Mouse (Mus musculus) erythroblast, embryonic 14.5 days (primary cell): ENCODE results near the gene Ttll1. TPM values are rescaled to one million over a fixed set of nuclear protein-coding genes. Genes with fewer than 3 reads are reported as not detected.
A peak's percentile ranks its signal among the peaks of the same experiment; 100 is the strongest.
"Not testable (repeated sequence)": the region's sequence is repeated elsewhere in the genome, so short reads cannot be mapped to it uniquely, and the experiment has no call there.

ENCODE experiments used
- H3K27me3 ChIP-seq: 2 replicates; pipeline ENCODE4 v1.6.1; 2012; ENCODE audit warnings: inconsistent platforms; ENCODE audit not compliant: control insufficient read depth
- H3K36me3 ChIP-seq: 2 replicates; pipeline ENCODE4 v1.6.1; 2012; ENCODE audit warnings: mild to moderate bottlenecking, inconsistent platforms; ENCODE audit not compliant: control insufficient read depth
- H3K4me1 ChIP-seq: 2 replicates; pipeline ENCODE4 v1.6.1; 2012; ENCODE audit warnings: inconsistent platforms; ENCODE audit not compliant: control insufficient read depth
- H3K4me3 ChIP-seq: replicated peaks from 2 replicates; pipeline ENCODE3; 2012; ENCODE audit warnings: moderate library complexity, mild to moderate bottlenecking, inconsistent platforms
- H3K9me3 ChIP-seq: 2 replicates; pipeline ENCODE4 v1.6.1; 2012; ENCODE audit warnings: low read length, inconsistent platforms, mixed read lengths; ENCODE audit not compliant: control insufficient read depth
- GATA1 ChIP-seq: IDR thresholded peaks from 2 replicates; pipeline ENCODE4 v1.6.1; 2012; ENCODE audit warnings: low read length, inconsistent platforms, mixed read lengths
- TAL1 ChIP-seq: IDR thresholded peaks from 3 replicates; pipeline ENCODE4 v1.6.1; 2012; ENCODE audit warnings: low read length, inconsistent platforms, mixed read lengths
- polyA plus RNA-seq: library from polyadenylated mRNA; stranded (reverse); fragments of >175 nt; gene quantifications from 2 replicates; pipeline ENCODE4 v1.2.3, GENCODE M21; 2012

Ttll1 gene
- polyA plus RNA-seq, 1 experiment, result 0.13 TPM

- Histone ChIP-seq H3K27me3 (peaks cover 13% of the 10 kb centered on the region), H3K4me3 (no peak overlapping the region), H3K36me3 (no peaks in the 10 kb centered on the region), H3K4me1 (peaks cover 12% of the 10 kb centered on the region), H3K9me3 (no peaks in the 10 kb centered on the region)
- TF ChIP-seq GATA1 (no peak), TAL1 (no peak)
Measured at GRCm38 (mm10) chr15:83515018-83515417, 4.3 kb upstream of the Ttll1 start.

GRCm38 (mm10) chr15:83512489-83513281, 2.0 kb upstream of the Ttll1 start:
- H3K27me3 ChIP-seq, result peaks cover 13% of the 10 kb centered on the region
- no peaks in the 10 kb centered on the region for H3K36me3 ChIP-seq
- H3K4me1 ChIP-seq, result peaks cover 12% of the 10 kb centered on the region
- no peak for TF ChIP-seq TAL1
- TF ChIP-seq GATA1, result no peak
- peaks cover 2% of the 10 kb centered on the region; the same call in 1 of the 2 replicates for H3K9me3 ChIP-seq
- H3K4me3 ChIP-seq, result no peak overlapping the region

DNA sequence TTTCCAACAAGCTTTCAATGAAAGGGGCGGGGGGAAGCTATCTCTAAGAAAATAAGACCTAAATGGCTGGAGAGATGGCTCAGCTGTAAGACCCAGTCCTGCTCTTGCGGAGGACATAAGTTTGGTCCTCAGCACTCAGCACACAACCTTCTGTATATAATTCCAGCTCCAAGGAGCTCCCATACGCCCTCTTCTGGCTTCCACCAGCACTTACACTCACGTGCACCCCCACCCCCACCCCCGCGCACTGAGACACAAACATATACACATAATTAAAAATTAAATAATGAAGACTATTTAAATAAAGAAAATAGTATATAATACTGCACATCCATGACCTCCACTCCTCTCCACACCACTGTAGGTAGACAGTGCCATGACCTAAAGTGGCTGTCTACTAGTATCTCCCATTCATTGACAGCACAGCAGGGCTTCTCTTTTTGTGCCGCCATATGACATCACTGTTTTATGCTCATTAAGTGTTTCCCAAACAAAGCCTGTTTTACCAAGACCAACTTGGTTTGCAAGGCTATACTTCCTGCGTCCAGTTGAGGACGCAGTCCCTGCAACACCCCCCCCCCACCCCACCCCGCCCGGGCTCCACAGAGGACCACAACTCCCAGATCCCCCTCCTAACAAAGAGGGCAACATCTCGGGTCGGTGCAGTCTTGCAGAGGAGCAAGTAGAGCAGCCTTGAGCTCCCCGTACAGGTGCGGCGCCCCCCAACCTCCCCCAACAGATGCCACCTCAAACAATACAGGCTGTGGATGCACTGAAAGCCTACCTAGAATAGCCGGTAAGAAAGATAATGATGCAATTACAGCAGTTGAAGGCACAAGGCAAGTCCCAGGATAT, 516 bp downstream of the Ttll1 start:
- TF ChIP-seq GATA1, result no peak
- TF ChIP-seq TAL1, result no peak
- H3K36me3 ChIP-seq, result no peaks in the 10 kb centered on the region
- H3K27me3 ChIP-seq, result peaks cover 9% of the 10 kb centered on the region
- peaks cover 12% of the 10 kb centered on the region for H3K4me1 ChIP-seq
- H3K4me3 ChIP-seq, result peak overlapping the region; percentile 65
- H3K9me3 ChIP-seq, result peaks cover 2% of the 10 kb centered on the region; the same call in 1 of the 2 replicates

GRCm38 (mm10) chr15:83501483-83501882, 9.2 kb downstream of the Ttll1 start:
- H3K4me3 ChIP-seq, H3K27me3 ChIP-seq, H3K36me3 ChIP-seq, H3K4me1 ChIP-seq, H3K9me3 ChIP-seq: not testable (repeated sequence)

- H3K4me3 ChIP-seq, result no peak overlapping the region
- H3K9me3 ChIP-seq, result no peaks in the 10 kb centered on the region
- H3K36me3 ChIP-seq, result no peaks in the 10 kb centered on the region
Measured at GRCm38 (mm10) chr15:83500352-83500751, 10.3 kb downstream of the Ttll1 start.

GRCm38 (mm10) chr15:83499211-83499755, 11.4 kb downstream of the Ttll1 start:
- Histone ChIP-seq H3K4me1 (peaks cover 31% of the 10 kb centered on the region), H3K36me3 (no peaks in the 10 kb centered on the region), H3K27me3 (0 out of 2 replicates have a peak, but pooled peaks cover 3% of the 10 kb centered on the region), H3K9me3 (no peaks in the 10 kb centered on the region), H3K4me3 (no peak overlapping the region)
- TF ChIP-seq GATA1, result no peak
- no peak for TF ChIP-seq TAL1

More at GRCm38 (mm10) chr15:83500352-83500751, 10.3 kb downstream of the Ttll1 start:
- TF ChIP-seq TAL1 (no peak), GATA1 (no peak)
- H3K27me3 ChIP-seq, result 0 out of 2 replicates have a peak, but pooled peaks cover 3% of the 10 kb centered on the region
- peaks cover 20% of the 10 kb centered on the region for H3K4me1 ChIP-seq

- Histone ChIP-seq H3K4me1 (peaks cover 37% of the 10 kb centered on the region), H3K9me3 (no peaks in the 10 kb centered on the region), H3K36me3 (peaks cover 5% of the 10 kb centered on the region), H3K27me3 (0 out of 2 replicates have a peak, but pooled peaks cover 3% of the 10 kb centered on the region), H3K4me3 (no peak overlapping the region)
- TF ChIP-seq TAL1 (no peak), GATA1 (no peak)
Measured at GRCm38 (mm10) chr15:83497299-83497698, 13.4 kb downstream of the Ttll1 start.

DNA sequence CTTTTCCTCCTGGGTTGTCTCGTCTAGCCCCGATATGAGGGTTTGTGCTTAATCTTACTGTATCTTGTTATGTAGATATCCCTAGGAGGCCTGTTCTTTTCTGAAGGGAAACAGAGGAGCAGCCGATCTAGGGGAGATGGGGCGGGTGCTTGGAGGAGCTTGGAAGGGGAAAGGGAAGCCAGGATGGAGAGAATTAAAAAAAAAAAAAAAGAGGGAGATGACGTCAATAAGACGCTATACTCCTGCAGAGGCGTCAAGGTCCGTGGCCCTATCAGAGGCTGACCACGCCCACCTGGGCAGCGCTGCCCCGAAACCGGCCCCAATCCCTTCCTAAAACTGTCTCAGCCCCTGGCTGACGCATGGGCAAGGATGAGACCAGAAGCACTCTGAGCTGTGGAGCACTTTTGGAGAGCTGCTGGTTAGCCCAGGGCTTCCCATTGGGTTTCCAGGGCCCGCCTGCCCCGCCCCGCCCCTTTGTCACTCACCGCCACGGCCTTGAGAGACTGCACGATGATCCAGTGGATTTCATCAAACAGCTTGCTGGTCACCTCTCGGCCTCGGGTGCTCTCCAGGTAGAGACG, 14.8 kb downstream of the Ttll1 start:
- Histone ChIP-seq H3K9me3 (no peaks in the 10 kb centered on the region), H3K4me1 (peaks cover 34% of the 10 kb centered on the region), H3K4me3 (peak overlapping the region; percentile 58), H3K36me3 (peaks cover 6% of the 10 kb centered on the region), H3K27me3 (no peaks in the 10 kb centered on the region)
- TF ChIP-seq GATA1, result no peak
- no peak for TF ChIP-seq TAL1

GRCm38 (mm10) chr15:83495195-83495594, 15.5 kb downstream of the Ttll1 start:
- TF ChIP-seq GATA1 (no peak), TAL1 (no peak)
- no peaks in the 10 kb centered on the region for H3K27me3 ChIP-seq
- peaks cover 33% of the 10 kb centered on the region for H3K4me1 ChIP-seq
- no peaks in the 10 kb centered on the region for H3K9me3 ChIP-seq
- peaks cover 6% of the 10 kb centered on the region for H3K36me3 ChIP-seq
- H3K4me3 ChIP-seq, result no peak overlapping the region
